Mouse (Mus musculus) urinary bladder, postnatal 14 days (tissue): Measurements from ENCODE around the gene Shisa8.

Source experiments
- DNase-seq: peaks from one replicate; pipeline ENCODE4 v3.0.0; 2021; ENCODE audit warnings: low spot score

Shisa8 gene

DNA sequence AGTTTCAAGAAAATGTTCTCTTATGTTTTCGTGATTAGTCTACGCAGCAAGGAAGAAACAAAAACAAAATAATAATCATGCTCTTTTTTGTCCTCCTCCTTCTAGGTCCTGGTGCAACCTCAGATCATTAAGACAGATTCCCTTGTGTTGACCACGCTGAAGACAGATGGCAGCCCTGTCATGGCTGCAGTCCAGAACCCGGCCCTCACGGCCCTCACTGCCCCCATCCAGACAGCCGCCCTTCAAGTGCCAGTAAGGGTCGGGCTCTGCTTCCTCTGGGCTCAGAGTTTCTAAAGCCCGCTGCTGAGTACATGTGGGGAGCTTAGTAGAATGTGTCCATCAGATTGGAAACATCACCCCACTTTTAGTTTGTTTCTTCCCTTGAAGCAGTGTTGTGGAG lies 40.0 kb downstream of the Shisa8 start:
- no peak for DNase-seq

DNA sequence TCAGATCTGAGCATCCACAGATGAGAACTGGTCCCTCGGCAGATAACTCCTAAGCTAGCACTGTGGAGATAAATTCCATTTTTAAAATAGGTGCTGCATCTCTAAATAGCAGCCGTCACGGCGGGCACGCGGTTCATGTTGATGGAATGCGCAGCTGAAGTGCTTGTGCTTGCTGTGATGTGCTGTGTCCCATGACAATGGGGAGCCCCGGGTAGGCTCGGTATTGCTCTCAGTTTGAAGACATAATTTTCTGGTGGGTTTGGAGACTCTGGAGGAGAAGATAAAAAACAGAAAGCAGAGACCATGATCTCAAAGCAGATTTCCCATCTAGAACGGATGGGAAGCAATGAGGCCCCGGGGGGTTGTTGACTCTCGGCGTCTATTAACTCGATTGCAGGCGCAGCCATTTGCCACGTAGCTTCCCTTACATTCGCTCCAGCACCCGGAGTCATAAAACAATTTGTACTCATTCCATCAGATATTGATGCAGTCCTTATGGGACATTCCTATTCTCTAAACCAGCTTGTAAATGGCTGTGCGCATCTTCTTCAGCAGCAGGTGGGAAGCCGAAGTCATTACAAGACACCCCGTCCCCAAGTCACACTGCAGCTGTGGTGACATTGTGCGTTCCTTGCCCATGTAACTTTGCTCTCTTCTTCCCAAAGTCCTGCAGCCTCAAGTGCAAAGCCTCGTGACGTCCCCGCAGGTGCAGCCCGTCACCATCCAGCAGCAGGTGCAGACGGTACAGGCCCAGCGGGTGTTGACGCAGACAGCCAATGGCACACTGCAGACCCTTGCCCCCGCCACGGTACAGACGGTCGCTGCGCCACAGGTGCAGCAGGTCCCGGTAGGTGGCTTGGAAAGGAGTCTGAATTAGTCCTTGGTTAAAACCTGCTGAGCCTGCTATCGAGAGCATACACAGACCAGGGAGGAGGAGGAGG lies 41.9 kb downstream of the Shisa8 start:
- no peak for DNase-seq

DNA sequence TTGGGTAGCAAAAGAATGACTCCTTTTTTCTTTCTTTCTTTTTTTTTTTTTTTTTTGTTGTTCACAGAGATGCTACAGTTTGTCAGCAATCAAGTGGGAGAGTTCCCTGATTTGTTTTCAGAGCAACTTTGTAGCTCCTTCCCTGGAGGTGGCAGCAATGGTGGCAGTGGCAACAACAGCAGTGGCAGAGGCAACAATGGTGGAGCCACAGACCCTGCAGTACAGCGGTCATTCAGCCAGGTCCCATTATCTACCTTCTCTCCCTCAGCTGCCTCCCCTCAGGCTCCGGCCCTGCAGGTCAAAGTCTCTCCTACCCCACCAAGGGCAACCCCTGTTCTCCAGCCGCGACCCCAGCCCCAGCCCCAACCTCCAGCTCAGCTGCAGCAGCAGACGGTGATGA lies 42.9 kb downstream of the Shisa8 start:
- DNase-seq, result no peak

DNA sequence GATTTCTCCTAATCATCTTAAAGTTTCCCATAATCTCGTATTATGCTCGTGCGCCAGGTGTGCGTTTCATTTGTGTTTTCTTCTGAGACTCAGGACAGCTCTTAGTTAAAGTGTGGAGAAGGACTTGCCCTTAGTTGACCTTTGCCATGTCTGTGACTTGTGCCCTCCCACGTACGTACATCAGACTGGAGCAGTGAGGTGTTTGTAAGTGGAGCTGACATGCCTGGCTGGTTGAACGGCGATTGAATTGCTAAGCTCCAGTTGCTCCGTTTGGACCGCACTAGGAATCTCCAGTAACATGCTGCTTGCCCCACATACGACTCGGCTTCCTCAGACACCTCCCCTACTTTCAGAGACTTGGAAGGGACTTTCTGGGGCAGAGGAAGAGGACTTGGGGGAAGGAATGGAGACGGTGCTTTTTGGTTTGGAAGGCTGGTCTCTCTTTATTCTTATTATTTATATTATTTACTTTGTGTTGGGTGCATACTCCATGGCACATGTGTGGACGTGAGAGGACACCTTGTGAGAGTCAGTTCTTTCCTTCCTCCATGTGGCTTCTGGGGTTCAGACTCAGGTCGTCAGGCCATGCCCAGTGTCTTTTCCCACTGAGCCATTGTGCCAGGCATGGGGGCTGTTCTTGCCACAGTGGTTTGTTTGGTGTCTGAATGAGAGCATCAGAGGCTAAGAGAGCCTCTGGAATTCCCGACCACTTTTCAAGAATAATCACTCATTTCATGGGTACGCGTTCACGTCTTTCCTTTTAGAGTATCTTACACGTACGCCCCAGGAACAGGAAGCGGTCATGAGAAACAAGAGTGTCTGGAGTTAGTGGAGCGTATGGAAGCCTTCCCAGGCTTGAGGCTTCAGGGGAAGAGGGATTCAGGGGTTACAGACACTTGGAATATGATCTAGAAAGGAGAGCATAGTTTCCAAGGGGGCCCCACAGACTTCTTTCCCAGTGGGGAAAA lies 45.1 kb downstream of the Shisa8 start:
- no peak for DNase-seq

DNA sequence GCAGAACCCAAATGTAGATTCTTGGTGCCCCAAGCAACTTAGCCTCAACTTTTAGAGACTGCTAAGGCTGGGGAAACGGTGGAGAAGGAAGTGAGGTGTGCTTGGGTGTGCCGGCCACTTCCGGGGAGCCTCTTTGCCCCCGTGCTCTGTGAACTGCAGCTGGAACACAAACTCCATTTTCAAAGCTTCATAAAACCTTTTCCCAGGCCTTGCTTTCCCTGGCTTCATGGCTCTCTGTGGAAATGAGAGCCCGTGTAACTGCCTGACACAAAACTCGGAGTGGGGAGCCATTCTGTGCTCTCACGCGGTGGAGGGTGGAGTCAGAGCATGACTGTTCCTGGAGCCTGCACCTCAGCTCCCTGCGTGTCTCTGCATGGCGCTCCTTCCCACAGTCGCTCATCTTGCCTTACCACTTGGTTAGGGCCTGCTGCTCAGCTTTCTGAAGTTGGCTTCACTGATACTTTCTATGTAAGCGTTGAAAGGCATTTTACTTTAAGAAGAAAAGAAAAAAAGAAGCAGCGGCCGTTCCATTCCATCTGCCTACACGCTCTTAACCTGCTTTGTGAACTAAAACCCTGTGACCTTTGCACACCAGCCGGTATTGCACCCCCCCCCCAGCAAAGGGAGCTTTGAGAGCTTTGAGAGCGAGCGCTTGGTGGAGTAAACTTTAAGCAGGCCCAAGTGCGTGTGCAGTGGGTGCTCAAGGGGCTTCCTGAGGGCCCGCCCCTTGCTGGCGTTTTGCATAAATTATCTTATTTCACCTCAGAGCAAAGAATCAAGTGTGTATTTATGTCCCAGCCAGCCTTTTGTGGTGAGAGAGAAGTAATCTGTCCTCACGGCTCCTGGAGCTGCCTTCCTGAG lies 46.1 kb downstream of the Shisa8 start:
- DNase-seq, result peak; percentile 35

DNA sequence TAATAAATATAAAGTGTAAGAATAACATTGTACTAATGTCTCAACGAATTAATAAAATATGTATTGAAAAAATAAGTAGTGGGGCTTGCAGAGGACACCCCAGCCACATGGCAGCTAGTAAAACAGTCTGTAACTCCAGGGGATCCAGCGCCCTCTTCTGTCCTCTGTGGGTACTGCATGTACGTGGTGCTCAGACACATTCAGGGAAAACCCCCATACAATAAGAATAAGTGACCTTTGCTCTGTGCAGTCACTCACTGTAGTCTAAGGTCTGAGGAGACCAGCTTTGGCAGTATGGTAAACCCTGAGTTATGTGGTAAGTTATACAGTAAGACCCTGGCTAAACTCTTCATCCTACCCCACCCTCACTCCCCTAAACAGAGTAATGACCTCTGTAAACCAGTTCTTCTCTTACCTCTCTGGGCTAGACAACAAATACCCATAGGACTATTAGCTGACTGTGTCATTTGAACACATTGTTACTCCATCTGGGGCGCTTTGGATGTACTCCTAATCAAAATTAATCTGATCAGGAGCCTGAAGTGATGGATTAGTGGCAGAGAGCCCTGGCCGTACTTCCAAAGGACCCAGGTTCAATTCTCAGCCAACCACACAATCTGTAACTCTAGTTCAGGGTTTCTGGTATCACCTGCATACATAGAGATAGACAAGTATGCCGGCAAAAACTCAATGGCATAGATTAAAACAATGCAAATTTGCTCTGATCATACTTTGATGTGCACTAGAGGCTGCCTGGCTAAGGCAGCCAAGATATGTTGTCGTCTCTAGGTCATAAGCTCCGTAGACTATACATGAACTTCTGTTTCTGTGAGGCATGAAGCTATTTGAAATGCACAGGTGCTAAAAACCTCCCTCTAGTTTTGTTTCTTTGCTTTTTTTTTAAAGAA lies 47.0 kb downstream of the Shisa8 start:
- peak; percentile 86 for DNase-seq

DNA sequence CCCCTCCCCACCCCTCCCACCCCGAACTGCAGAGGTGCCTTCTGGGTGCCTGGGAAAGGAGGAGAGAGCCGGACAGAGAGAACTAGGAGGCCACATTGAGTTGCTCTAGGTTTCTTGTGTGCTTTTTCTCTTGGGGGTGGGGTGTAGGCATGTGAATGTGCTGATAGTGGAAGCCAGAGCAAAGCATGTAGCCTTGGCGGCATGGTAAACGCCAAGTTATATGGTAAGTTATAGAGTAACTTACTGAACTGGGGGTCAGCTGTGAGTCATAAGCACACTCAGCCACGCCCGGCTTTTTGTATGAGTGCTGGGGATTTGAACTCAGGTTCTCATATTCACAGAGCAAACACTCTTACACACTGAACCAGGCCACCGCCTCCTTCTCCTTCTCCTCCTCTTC lies 48.1 kb downstream of the Shisa8 start:
- DNase-seq, result no peak

DNA sequence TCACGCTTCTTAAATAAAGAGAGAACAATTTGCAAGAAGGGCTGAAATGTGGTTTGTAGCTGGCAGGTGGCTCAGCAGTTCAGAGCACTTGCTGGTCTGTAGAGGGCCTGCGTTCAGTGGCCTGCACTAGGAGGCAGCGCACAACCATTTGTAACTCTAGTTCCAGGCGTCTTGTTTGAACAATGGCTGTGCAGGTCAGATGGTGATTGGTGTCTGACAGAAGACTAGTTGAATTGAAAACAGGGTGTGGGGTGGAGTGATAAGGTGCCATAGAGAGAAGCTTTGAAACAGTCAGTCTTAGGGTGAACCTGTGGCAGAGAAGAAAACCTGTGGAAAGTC lies 48.6 kb downstream of the Shisa8 start:
- no peak for DNase-seq

DNA sequence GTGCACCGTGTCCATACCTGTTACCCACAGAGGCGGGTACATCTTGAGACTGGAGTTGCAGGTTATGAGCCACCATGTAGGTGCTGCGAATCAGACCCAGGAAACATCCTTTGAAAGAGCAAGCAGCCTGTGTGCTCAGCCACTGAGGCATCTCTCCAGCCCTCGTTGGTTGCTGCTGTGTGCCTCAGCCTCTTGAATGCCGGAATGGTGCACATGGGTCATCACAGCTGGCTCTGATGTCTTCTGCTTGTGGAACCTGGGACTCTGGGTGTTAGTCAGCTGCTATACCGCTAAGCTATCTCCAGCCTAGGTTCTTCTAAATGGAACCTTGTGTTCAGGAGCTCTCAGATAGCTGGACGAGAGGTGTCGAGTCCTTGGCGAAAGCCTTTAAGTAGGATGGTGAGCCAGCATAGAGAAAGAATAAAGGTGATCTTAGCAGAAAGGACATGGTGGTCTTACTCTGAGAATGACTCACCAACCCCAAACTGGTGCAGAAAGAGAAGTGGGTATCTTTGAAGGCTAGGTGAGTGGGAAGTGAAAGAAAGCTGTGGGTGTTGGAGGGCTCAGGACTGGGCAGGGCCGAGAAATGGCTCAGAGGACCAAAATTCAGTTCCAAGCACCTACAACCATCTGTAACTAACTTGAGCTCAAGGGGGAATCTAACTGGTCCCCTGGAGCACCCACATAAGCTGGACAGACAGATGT lies 49.1 kb downstream of the Shisa8 start:
- no peak for DNase-seq

DNA sequence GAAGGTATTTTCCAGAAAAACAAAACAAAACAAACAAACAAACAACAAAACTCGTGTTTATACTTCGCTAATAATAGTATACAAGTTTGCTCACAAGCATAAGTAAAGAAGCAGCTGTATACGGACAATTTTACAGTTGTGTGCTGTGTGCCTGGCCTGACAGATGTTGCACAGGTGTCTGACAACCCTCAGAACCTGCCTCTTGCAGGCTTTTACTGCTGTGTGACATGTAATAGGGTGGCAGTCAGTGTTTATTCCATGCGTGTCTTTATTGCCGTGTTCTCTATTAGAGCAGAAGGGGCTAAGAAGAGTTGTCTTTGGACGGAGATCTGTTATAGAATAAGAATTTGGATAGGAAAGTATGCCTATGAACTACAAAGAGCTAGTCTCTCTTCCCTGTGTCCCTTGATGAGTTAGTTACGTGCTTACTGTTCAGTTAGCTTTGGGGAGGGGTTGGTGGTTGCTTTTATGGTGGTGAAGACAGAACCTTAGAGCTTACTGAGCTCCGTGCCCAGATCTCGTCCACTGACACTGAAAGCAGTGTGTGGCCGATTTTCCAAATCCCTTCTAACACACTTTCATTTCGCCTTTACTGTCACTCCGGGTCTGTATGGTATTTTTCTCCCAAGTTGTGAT lies 50.5 kb downstream of the Shisa8 start:
- no peak for DNase-seq

DNA sequence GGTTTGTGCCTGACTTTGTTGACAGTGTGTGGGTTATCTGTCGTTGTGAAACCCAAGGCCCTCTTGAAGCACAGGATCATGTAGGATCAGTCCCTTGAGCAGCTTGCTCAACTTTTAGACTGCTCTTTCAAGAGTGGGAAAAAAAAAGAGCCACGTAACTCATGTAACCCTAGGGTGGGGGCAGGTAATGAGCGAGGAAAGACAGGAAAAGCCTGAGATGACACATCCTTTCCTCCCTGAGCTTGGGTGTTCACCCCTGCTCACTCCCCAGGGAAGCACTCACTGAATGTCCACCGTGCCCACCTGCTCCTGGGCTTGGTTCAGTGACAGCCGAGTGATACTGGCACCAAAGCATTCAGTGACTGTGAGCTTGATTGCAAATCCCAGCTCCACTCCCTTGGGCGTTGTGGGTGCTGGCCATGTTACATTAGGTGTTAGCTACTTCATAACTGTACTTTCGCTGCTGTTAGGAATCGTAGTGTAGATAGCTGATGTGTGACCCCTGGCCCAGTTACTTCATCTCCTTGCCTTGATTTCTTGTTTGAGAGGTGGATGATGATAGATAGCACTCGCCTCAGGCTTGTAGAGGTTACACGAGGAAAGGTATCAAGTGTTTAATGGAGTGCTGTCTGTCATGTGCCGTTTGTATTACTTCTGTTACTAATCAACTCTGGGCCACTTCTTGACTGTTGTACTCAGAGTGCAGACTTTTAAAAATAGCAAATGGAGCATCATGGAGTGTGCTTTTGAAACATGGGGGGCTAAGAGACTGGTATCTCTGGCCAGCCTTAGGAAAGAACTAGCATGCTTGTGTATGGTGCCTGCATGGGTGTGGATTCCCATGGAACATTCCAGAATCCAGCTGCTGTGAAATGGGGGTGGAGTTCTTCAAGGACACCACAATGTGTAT lies 51.6 kb downstream of the Shisa8 start:
- DNase-seq, result no peak

DNA sequence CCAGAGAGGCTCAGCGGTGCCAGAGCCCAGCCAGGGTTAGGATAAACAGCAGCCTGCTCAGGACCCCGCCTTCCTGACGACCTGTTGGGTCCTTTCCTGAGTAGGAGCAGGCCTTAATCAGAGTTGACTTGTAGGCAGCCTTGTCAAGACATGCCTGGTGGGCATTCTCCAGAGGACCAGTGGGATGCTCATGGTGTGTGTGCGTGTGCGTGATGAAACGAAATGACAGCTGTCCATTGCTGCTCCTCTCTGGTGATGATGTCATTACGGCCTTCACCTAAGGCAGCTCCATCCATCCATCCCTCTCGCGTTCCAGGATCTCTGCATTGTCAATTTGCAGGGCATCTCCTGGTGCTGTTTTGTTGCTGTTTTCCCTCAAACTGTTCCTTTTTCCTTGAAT lies 53.1 kb downstream of the Shisa8 start:
- DNase-seq, result no peak

DNA sequence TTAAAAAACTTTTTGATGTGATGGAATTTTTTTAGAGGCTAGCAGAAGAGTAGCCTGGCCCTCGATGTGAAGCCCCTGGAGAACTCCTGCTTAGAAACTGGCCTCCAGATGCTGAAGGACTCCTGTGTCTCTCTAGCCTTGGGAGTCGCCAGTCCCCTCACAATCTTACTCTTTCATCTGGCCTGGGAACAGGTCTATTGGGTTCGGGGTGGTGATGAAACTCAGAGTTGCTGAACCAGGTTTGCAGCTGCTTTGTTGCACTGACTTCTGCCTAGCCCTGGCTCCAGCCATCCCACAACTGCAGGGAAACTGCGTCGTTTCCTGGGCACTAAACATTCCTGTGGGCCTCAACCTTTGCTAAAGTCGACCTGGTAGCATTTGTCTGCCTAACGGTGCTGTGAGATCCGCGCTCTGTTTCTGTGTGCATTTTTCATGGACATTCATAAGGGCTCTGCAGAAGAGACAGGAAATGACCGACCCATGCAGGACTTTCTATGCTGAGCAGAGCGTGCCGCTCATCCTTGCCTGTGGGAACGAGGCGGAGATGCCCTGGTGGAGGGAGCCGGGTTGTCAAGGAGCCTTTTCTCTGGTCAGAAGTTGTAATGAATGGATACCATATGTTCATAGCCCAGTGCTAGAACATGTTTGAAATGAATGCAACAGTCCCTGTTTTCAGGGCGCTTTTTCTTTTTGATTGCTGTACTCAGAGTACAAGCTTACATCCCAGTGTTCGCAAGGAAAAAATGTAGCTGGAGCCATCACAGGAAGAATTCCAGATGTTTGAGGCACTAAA lies 54.2 kb downstream of the Shisa8 start:
- DNase-seq, result peak; percentile 42

DNA sequence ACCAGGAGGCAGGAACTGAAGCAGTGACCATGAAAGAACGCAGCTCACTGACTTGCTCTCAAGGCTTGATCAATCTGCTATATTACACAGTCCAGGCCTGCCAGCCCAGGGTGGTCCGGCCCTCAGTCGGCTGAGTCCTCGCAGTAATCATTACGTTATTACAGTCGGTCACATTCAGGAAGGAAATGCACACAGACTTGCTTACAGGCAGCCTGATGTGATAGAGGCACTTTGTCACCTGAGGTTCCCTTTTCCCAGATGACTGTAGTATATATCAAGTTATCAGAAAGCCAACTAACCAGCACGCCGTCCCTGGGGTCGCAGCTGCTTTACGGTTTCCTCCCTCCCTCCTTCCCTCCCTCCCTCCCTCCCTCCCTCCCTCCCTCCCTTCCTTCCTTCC lies 55.7 kb downstream of the Shisa8 start:
- no peak for DNase-seq

DNA sequence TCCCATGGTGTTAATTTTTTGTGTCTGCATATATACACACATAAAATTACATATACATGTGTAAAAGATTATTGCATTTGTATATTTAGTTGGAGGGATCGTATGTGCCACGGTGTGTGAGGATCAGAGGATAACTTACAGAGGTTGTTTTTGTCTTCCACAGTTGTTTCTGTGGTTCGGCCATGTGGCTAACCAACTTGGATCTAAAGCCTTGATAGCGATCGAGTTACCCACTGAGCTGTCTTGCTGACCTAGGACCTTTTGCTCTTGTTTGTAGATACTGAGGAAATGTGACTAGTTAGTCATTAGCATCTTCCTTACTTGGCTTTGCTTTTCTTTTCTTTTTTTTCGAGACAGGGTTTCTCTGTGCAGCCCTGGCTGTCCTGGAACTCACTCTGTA lies 56.3 kb downstream of the Shisa8 start:
- DNase-seq, result no peak
